Mouse (Mus musculus) frontal cortex, adult 2 months (tissue): ENCODE results near the gene 2010109A12Rik. TPM values are rescaled to one million over a fixed set of nuclear protein-coding genes. Genes with fewer than 3 reads are reported as not detected.

Source experiments
- polyA plus RNA-seq: library from polyadenylated mRNA; depleted of rRNA; stranded (reverse); fragments of >200 nt; gene quantifications from 2 replicates; pipeline ENCODE4 v1.2.3, GENCODE M21; 2012; rRNA removed

Gene 2010109A12Rik
- polyA plus RNA-seq, 1 experiment: 0.64 TPM

Other genes with a start within 250 kb of the 2010109A12Rik start
- 5.2 and 5.4 TPM in 2 replicates for gene Sowahb, start 161.5 kb upstream of the 2010109A12Rik start, polyA plus RNA-seq
- gene Sept11, start 113.1 kb upstream of the 2010109A12Rik start, polyA plus RNA-seq: 140 and 147 TPM in 2 replicates
- gene Ccni, start within 50 bp of the 2010109A12Rik start, polyA plus RNA-seq: 178 and 179 TPM in 2 replicates
- gene Ccng2, start 60.7 kb downstream of the 2010109A12Rik start, polyA plus RNA-seq: 36.8 and 42.2 TPM in 2 replicates